Mouse (Mus musculus) heart, embryonic 12.5 days (tissue): ENCODE data around the gene F830045P16Rik. TPM values are rescaled to one million over a fixed set of nuclear protein-coding genes. Genes with fewer than 3 reads are reported as not detected.

ENCODE experiments used
- polyA plus RNA-seq: library from polyadenylated mRNA; unstranded; fragments of >200 nt; fragmentation: Nextera tagmentation; extraction: Ambion mirVana; gene quantifications from 2 replicates; pipeline ENCODE4 v1.2.1, GENCODE M21; 2016

The F830045P16Rik gene
- polyA plus RNA-seq, 1 experiment from 2014 or later = not detected

Other genes starting within 250 kb of the F830045P16Rik start
- 47.3 and 51.6 TPM in 2 replicates for gene Ckap2l, start 239.4 kb downstream of the F830045P16Rik start, polyA plus RNA-seq
- not detected in 2 replicates for gene Il1a, start 226.6 kb downstream of the F830045P16Rik start, polyA plus RNA-seq
- 0.17 TPM in 1 of 2 replicates, not detected in the other for gene Il1b, start 165.5 kb downstream of the F830045P16Rik start, polyA plus RNA-seq
- 14.4 and 18.6 TPM in 2 replicates for gene Sirpa, start 56.2 kb upstream of the F830045P16Rik start, polyA plus RNA-seq
- gene Pdyn, start 163.2 kb upstream of the F830045P16Rik start, polyA plus RNA-seq = 0.18 and 0.83 TPM in 2 replicates